Mouse (Mus musculus) right cerebral cortex, postnatal 14 days (tissue): ENCODE measurements around the gene Hist1h1c.
"Not testable (repeated sequence)": the region's sequence is repeated elsewhere in the genome, so short reads cannot be mapped to it uniquely, and the experiment has no call there.

Source experiments
- DNase-seq: peaks from one replicate; pipeline ENCODE4 v3.0.0; 2022

Hist1h1c gene

DNA sequence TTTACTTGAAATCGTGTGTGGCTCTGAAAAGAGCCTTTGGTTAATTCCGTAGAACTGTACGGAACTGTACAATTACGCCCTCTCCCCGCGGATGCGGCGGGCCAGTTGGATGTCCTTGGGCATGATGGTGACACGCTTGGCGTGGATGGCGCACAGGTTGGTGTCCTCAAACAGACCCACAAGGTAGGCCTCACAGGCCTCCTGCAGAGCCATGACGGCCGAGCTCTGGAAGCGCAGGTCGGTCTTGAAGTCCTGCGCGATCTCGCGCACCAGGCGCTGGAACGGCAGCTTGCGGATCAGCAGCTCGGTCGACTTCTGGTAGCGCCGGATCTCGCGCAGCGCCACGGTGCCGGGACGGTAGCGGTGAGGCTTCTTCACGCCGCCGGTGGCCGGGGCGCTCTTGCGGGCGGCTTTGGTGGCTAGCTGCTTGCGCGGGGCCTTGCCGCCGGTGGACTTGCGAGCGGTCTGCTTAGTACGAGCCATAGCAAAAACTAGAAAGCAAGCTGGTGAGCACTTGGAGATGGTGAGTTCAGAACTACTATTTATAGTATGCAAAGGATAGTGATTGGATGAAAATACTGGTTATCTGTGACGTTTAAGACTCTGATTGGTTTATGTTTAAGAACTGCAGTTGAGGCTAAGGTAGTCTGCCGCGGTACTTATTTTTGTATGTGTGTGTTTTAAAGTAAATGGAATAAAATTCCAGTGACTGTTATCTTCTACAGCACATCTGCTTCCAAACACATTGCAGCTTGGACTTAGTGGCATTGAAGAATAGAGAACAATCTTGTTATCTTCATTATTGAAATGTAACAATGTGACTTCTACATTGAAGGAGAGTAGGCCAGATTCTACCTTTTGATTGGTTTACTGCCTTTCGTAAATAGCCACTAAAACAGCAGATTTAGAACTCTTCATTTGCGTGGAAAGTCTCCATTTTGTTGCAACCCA lies 23.5 kb downstream of the Hist1h1c start, which contains the start of gene Hist1h3a:
Hist1h3a (minus strand) TSS at position 516 of the 951 bp plus-strand sequence.
- peak; percentile 26 for DNase-seq

DNA sequence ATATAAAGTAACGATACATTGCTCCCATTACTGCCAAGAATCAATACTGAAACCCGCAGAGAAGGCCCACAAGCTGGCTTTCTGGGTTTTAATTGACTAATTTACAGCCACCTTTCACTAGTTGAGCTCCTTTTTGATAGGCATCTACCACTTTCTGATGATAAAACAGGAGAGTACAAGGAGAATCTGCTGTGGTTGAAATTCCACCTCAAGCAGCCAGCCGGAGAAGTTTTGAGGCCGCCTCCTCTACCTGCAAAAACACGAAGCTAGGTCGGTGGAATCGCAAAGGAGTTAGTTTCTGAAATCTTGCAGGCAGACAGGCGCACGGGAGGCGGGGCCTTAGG lies 24.6 kb downstream of the Hist1h1c start:
- no peak for DNase-seq

DNA sequence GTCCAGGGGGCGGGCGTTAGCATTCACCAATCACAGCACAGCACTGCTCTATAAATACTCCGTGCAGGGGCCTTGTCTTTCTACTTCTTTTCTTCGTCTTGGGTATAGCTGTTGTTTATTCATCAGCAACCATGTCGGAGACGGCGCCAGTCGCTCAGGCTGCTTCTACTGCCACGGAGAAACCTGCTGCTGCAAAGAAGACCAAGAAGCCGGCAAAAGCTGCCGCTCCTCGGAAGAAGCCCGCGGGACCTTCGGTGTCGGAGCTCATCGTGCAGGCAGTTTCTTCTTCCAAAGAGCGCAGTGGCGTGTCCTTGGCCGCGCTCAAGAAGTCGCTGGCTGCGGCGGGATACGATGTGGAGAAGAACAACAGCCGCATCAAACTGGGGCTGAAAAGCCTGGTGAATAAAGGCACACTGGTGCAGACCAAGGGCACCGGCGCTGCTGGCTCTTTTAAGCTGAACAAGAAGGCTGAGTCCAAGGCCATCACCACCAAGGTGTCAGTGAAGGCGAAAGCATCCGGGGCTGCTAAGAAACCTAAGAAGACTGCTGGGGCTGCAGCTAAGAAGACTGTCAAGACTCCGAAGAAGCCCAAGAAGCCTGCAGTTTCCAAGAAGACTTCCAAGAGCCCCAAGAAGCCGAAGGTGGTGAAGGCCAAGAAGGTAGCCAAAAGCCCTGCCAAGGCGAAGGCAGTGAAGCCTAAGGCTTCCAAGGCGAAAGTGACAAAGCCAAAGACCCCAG lies 25.1 kb downstream of the Hist1h1c start, which contains the start of gene Hist1h1a:
Hist1h1a (plus strand) TSS at position 81 of the 738 bp plus-strand sequence.
- peak; percentile 70 for DNase-seq

DNA sequence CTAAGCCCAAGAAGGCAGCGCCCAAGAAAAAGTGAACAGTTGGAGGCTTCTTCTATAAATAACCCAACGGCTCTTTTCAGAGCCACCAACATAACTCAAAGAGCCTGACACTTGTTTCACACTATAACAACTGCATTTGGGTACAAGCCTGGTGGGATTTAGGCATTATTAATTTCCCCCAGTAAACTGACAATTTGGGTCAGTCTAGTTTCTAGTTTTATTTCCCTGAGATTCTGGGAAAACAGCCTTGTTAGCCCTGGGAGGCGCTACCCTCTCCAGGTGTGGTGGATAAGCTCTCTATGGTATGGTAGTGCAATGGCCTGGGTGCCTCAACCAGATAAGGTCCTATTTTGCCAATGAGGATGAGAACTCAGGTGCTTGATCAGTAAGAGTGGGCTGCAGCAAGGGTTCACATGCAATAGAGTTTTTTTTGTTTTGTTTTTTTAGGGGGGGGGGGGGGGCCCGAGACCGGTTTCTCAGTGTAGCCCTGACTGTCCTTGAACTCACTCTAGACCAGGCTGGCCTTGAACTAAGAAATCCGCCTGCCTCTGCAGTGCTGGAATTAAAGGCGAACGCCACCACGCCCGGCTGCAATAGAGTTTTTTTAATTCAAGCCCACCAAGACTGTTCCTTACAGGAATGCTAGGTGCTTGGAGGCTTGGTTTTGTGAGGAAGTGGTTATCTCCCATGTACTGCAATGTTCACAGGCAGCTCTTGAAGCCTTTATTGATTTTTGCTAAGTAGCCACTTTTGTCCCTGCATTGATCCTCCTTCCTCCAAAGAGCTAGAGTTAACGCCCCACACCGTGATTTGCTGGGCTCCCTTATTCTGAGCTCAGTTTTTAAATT lies 25.9 kb downstream of the Hist1h1c start:
- no peak for DNase-seq

DNA sequence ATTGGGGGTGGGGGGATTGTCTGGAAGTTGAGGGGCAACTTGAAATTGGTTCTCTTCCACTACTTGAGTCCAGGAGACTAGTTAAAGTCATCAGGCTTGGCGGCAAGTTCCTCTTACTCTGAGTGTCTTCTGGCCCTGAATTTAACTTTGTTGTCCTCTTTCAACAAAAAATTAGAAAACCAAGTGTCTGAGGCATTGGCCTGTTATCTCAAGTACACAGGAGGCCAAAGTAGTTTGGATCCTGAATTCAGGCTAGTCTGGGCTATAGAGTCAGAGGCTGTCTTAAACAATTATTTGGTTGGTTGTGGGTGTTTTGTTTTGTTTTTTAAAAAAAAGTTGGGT lies 26.5 kb downstream of the Hist1h1c start:
- DNase-seq: no peak

DNA sequence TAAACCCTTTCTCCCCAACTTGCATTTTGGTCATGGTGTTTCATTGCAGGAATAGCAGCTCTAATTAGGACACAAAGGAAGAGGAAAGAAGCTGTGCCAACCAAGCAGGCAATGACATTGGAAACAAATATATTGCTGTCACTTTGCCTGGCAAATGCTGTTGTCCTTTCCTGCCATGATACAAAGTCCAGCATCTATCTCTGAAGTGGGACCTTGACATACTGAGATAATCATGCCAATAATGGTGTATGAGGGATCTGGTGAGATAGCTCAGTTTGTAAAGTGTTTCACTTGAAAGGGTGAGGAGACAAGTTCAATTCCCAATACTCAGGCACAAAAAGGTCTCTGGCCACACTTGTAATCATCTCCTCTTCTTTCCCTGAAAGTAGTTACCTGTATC lies 28.2 kb downstream of the Hist1h1c start:
- DNase-seq: no peak

DNA sequence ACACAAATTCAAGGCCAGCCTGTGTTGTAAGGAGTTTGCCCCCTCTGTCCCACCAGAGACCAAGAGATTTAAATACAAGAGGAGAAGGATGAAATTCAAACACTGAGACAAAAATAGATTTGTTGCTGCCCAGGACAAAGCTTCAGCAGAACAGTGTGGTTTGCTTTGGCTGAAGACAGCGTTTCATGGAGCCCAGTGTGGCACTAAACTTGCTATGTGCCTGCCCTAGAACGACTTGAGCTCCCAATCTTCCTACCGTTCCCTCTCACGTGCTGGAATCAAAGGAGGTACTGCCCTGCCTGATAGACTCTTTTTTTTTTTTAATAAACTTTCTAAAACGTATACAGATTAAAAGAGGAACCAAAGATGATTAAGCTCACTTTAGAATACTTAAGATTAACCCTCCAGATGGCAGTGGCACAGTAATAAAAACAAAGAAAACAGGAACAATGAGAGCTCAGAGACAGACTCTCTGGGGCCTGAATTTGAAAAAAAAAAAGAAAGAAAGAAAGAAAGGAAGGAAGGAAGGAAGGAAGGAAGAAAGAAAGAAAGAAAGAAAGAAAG lies 30.3 kb downstream of the Hist1h1c start:
- DNase-seq: no peak

DNA sequence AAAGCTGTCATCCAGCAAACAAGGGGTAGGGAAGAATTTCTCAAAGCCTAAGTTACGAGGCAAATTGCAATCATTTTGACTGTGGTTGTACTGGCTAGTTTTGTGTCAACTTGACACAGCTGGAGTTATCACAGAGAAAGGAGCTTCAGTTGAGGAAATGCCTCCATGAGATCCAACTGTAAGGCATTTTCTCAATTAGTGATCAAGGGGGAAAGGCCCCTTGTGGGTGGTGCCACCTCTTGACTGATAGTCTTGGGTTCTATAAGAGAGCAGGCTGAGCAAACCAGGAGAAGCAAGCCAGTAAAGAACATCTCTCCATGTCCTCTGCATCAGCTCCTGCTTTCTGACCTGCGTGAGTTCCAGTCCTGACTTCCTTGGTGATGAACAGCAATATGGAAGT lies 31.0 kb downstream of the Hist1h1c start, which contains the start of gene Trim38:
Trim38 (plus strand) TSS at position 301 of the 400 bp plus-strand sequence.
- not testable (repeated sequence) for DNase-seq

DNA sequence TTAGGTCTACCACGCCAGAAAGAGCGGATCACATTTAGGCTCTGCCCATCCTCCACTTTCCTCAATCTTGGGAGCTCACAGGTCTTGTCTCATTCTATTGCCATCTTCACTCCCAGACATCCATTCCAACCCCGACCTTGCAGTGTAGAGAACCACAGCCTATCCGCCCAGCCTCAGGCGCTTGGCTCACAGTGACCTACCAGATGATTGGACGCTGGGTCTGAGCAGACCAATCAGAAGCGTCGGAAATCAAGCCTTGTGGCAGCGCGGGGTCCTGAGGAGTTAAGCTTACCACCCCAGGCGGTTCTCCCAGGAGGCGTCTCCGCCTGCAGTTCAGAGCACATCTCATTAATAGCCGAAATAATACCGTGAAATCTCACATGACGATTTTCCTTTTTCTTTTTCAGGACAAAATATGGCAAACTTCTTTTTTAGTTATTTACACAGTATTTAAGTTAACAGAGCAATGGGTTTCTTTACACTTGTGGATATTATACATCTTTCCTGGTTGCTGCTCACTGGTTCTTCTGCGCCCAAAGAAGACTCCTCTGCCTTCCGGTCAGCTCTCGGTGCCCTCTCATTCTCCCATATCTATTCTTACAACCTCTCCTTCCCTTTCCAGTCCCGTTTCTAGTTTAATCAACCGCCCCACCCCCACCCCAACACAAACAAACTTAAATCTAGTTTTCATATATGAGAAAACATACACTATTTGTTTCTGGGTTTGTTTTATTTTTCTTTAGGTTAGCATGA lies 34.1 kb downstream of the Hist1h1c start:
- peak; percentile 55 for DNase-seq

DNA sequence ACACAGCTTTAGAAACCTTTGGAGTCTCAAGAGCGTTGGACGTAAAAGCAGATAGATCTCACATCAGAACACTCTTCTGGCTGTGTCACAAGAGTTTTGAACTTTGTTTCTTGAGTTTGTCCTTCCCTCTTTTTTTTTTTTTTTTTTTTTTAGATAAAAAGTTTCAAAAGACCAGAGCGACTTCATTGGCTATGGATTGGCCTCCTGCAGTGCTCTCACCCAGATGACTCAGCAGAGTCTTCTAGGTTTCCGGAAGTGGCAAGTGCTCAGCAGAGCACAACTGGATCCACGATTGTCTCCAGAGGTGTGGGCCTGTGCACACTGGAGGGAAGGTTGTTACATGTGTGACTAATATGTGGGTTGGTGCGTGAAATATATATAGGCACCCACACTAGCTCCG lies 39.7 kb downstream of the Hist1h1c start:
- no peak for DNase-seq

DNA sequence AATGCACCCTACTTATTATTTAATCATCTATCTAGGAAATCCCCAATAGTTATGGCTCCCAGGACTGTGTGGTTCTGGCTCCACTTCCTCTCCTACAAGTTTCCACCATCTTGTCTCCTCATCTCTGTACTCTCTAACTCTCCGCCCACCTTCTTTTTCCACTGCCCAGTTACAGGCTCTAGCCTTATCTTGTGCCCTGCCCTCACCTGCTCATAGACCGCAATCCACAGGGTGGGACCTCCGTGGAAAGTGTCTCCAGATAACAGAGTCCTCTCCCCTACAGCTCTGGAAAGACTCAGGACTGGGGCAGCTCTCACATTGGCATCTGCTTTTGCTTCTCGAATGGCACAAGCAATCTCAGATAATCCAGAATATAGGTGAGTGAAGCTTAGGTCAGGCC lies 40.4 kb downstream of the Hist1h1c start:
- no peak for DNase-seq
